Mouse (Mus musculus): ENCODE results near the gene Styk1.
"Not testable (repeated sequence)": the region's sequence is repeated elsewhere in the genome, so short reads cannot be mapped to it uniquely, and the experiment has no call there.

Gene Styk1

DNA sequence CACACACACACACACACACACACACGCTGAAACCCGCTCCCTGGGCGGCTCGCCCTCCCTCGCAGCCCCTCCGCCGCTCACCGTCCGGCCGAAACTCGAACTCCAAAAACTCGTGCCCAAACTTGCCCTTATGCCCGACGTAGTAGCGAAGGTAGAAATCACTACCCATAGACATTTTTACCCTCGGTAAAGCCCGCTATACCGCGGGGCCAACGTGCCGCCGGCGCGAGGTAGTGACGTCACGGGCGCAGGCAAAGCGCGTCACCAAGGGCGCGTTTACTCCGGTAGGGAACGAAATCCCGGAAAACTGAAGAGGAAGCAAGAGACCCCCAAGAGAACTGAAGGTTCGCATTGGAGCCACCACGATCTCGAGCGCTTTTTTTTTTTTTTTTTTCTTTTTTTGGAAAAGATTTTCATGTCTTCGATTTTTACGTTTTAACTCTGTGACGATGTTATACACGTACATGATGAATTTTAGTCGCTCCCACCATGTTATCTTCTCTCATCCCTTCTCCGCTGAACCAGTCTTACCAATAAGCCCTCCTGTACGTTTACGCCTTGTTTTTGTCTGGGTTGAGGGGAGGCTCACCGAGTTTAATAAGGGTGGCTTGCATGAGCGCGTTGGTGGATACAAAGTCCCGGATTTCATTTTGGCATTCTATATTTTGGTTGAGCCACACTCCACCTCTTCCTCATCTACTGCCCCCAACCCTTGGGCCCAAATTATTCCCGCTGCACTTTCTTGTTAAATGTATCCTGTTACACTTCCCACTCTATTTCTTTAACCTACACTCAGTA is 60.2 kb downstream of the Styk1 start, which contains the start of gene Magohb:
Gene Magohb (minus strand): TSS at position 254 of the 798 bp plus-strand sequence.
- DNase-seq (ENCODE audit: low read depth, low spot score): peak; percentile 74

DNA sequence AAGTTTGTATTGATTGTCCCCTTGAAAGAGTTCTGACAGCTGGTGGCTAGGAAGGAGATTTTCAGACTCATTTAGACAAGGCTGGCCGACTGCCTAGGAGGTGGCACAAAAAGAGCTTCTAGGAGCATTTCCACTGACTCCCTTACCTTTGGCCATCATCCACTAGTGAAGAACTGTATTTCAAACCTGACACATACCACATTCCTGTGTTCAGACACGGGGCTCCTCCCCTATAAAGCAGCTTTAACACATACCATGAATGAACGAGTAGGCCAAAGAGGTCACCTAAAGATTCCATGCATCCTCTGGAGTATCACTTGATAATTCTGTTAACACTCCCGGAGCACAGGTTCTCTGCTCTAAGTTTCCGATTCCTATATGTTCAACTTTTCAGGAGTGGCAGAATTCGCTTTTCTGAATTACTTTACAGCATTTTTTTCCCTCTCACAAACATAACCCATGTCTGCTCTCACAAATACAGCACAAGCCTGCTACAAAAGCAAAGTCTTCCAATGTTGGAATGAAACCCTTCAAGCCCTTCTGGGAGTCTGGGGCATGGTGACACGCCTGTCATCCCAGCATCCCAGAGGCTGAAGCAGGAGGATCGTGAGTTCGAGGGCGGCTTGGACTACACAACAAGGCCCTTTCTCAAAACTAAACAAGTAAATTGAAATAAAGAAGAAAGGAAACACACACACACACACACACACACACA is 61.0 kb downstream of the Styk1 start:
- DNase-seq (ENCODE audit: low read depth, low spot score): peak; percentile 25

DNA sequence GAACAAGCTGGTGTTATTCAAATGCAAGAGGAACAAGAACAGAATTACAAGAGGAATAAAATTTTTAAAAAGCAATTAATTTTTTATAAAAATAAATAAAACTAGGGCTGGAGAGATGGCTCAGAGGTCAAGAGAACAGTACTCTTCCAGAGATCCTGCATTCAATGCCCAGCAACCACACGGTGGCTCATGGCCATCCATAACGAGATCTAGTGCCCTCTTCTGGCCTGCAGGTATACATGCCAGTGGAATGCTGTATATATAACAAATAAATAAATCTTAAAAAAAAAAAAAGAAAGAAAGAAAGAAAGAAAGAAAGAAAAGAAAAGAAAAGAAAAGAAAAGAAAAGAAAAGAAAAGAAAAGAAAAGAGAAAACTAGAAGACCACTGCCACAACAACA is 63.0 kb downstream of the Styk1 start:
- DNase-seq (ENCODE audit: low read depth, low spot score): no peak

DNA sequence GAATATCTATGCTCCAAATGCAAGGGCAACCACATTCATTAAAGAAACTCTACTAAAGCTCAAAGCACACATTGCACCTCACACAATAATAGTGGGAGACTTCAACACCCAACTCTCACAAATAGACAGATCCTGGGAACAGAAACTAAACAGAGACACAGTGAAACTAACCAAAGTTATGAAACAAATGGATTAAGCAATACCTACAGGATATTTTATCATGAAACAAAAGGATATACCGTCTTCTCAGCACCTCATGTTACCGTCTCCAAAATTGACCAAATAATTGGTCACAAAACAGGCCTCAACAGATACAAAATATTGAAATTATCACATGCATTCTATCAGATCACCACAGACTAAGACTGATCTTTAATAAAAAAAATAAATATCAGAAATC is 75.2 kb downstream of the Styk1 start:
- not testable (repeated sequence) for DNase-seq (ENCODE audit: low read depth, low spot score)

DNA sequence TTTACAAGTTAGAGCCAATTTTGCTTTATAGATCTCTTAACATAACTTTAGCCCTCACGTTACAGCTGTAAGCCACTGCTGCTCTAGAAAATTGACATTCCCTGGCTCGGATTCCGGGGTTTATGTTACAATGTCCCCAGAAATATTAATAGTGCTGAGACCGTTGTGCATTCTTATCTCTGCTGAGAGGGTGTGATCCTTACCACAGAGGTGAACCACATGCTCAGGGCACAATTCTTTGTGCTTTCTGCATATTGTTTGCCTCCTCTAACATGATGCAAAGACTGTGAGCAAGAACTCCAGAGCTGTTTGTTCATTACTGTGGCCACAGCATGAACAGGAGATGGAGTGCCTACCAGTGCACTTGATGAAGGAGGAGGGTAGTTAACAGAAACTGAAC is 76.7 kb downstream of the Styk1 start:
- DNase-seq (ENCODE audit: low read depth, low spot score): no peak

DNA sequence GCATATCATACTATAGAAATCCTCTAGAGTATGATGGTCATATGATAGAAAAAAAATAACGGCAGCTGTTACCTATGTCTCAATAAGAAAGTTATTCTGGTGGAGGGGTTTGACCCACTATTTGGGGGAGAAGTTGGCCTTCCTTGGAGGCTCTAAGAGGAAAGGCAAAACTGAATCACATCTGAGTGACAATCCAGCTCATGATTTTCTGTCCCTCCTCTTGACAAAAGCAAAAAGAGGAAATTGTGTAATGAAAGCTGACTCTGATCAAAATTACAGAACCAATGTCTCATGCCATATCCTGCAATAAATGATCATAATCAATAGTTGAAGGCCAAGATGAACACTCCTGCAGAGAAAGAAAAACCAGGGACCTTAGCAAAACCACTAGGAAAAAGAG is 81.1 kb downstream of the Styk1 start:
- DNase-seq (ENCODE audit: low read depth, low spot score): no peak

DNA sequence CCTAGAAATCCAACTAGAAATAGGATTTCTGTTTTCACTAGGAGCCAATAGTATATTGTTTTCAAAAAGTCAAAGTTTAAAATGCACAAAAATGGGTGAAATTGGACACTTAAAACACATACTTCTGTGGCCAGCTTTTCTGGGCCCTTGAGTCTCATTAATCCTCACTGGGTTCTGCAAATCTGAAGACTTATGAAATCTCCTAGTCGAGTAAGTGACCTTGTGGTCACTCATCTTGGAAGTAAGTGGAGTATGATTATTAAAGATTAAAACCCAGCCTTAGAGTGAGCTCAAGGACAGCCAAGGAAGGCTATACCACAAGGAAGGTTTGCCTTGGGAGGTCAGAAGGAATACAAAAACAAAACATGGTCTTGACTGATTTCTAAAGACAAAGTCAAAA is 83.1 kb downstream of the Styk1 start:
- no peak for DNase-seq (ENCODE audit: low read depth, low spot score)

DNA sequence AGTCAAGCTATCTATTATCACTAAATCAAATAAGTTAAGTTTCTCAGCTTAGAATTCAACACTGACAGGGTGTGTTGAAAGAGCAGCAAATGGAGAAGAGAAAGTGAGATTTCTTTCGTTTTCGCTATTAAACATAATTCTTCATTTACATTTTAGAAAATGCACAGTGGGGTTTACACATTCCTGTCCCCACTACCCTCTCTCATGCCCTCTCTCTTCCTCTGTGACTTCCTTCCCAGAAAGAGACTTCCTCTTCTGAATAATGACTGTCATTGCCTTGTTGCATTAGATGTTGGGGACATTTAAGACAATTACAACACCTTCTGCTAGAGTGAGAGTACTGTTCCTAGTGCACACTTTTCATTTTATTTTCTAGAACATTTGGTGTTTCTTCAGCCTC is 83.8 kb downstream of the Styk1 start:
- no peak for DNase-seq (ENCODE audit: low read depth, low spot score)

DNA sequence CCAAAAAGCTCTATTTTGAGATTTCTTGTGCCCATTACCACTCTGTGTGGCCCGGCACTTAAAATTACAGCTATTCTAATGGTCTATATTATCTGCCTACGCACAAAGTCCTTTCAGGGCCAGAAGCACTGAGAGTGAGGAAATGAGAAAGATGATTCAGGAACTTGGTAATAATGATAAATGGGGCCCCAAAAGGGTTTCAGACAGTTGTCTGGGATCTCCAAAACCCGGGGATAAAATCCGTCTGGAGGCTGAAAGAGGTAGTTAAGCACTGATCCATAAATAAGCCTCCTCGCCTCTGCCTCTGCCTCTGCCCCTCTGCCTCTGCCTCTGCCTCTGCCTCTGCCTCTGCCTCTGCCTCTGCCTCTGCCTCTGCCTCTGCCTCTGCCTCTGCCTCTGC is 89.2 kb downstream of the Styk1 start:
- no peak for DNase-seq (ENCODE audit: low read depth, low spot score)

DNA sequence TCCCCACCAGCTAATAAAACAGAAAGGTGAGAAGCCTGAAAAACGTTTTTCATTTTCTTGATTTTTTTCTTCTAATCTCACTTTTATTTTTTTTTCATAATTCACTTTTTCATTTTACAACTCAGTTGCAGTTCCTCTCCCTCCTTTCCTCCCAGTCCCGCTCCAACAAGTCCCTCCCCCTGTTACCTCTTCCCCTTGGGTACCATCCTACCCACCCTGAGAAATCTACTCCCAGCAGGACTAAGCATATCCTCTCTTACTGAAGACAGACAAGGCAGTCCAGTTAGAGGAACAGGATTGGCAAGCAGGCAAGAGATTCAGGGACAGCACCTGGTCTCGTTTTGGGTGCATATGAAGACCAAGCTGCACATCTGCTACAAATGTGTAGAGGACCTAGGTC is 90.6 kb downstream of the Styk1 start:
- no peak for DNase-seq (ENCODE audit: low read depth, low spot score)

DNA sequence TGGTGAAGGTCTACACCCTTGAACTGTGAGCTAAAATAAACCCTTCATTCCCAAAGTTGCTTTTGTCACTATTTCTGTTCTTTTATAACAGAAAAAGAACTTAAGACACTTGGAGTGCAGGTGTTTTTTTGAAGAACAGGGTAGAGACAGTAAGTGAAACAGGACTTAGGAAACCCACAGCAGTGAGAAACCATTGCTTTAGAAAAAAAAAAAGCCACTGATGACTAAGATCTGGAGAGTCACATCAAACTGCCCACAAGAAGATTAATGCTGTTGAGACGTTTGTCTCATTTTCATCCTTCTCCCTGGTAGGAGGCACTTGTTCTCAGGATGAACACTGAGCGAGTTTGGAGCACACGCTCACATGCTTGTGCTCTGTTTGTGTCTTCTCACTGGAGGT is 91.4 kb downstream of the Styk1 start:
- DNase-seq (ENCODE audit: low read depth, low spot score): no peak

Data from retina, postnatal 7 days (tissue).